Mouse (Mus musculus) intestine, embryonic 15.5 days (tissue): ENCODE measurements at regions not wholly inside any gene's neighbourhood (a gene's known extent, or its start where the extent isn't known, plus 50 kb on each side); places are given as distances from the start of the nearest gene placed in this dataset.

Experiments used
- ATAC-seq: fragments of 200-750 bp; cut with Nextera tagmentation; 2 replicates; pipeline ENCODE4 v1.8.0; 2017; ENCODE audit warnings: moderate TSS enrichment, moderate library complexity
- H3K27ac ChIP-seq: fragments of 300-500 bp; sonication (generic); 2 replicates; pipeline ENCODE4 v1.5.1; 2015; ENCODE audit warnings: mild to moderate bottlenecking, inconsistent platforms
- H3K27me3 ChIP-seq: fragments of 300-500 bp; sonication (generic); replicated peaks from 2 replicates; pipeline ENCODE4 v1.6.1; 2015; ENCODE audit warnings: inconsistent platforms
- H3K36me3 ChIP-seq: fragments of 300-500 bp; sonication (generic); 2 replicates; pipeline ENCODE4 v1.6.1; 2015; ENCODE audit warnings: inconsistent platforms
- H3K4me1 ChIP-seq: fragments of 300-500 bp; sonication (generic); replicated peaks from 2 replicates; pipeline ENCODE4 v1.6.1; 2015; ENCODE audit warnings: inconsistent platforms
- H3K4me2 ChIP-seq: fragments of 300-500 bp; sonication (generic); replicated peaks from 2 replicates; pipeline ENCODE4 v1.6.1; 2015; ENCODE audit warnings: mild to moderate bottlenecking, inconsistent platforms
- H3K4me3 ChIP-seq: fragments of 300-500 bp; sonication (generic); replicated peaks from 2 replicates; pipeline ENCODE4 v1.5.1; 2015; ENCODE audit warnings: inconsistent platforms
- H3K9ac ChIP-seq: fragments of 300-500 bp; sonication (generic); 2 replicates; pipeline ENCODE4 v1.6.1; 2015; ENCODE audit warnings: inconsistent platforms
- H3K9me3 ChIP-seq: fragments of 300-500 bp; sonication (generic); 2 replicates; pipeline ENCODE4 v1.6.1; 2016; ENCODE audit warnings: inconsistent platforms
- WGBS: fragments of 180-500 bp; shearing (Covaris S2); methylation state at CpG from one replicate; pipeline ENCODE4 v1.1.7; 2015; 5-methylcytosine and 5-hydroxymethylcytosine counted together

DNA sequence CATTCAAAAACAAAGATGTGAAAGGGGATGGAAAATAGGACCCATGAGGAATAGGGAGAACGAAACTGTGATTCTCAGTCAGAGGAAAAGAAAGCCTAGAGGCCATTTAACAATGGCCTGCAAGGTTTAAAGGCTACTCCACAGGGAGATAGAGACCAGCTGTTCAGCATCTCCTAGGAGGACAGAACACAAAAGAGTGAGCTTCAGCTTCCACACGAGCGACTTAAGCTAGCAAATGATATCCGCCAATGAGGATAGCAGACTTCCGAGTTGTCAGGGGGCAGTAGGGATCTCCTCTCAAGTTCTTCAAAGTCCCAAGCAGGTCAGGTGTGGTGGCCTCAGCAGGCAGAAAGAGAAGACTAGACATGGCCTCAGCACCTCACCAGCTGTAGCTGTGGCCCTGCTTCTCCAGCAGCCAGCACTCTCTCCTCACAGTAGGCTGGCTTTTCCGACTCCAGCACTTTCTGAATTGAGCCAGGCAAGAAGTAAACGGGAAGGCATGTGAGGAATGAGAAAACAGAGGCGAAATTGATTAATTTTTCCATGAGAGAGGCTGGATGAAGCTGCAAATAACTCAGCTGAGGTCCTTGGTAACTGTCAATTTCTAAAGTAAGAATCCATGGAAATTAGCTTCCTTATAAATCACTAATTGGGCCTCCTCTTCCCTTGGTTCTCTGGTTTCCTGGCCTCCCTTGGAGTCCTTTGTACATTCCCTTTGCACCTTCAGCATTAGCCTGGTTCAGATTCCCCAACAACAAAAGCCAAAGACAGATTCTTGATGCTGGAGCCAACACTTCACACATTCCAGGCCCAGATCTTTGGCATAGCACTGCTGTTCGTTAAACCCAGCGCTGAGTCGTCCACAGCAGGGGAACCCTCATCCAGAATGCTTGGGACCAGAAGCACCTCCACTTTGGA, 115.7 kb downstream of the H2al2a start:
- Histone ChIP-seq H3K9me3 (no peaks in the 10 kb centered on the region), H3K4me3 (no peak overlapping the region), H3K36me3 (no peaks in the 10 kb centered on the region), H3K27ac (no peak overlapping the region), H3K4me1 (no peaks in the 10 kb centered on the region), H3K9ac (no peak overlapping the region), H3K4me2 (no peak overlapping the region), H3K27me3 (no peaks in the 10 kb centered on the region)
- ATAC-seq, result no peak
- WGBS, result 60% methylated on average over 11 of the region's 11 CpGs

DNA sequence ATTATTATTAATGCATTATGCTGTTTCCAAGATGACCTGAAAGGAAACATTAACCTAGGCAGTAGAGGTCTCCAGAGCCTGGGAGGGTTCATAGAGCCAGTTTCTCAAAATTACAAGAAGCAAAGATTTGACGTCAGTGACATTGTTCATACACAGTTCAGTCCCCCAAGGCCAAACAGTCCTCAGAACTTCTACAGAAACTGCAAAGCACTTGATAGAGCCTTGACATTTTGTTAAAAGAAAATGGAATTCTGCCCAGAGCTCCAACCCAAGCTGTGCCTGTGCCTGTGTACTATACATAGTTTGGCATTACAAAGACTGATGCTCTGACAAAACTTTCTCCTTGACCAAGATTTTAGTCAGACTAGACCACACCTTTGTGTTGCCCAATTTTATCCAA, 118.9 kb downstream of the H2al2a start:
- H3K27ac ChIP-seq, result no peak overlapping the region
- no peaks in the 10 kb centered on the region for H3K36me3 ChIP-seq
- WGBS, result 83% methylated on average over 1 of the region's 1 CpGs
- H3K9me3 ChIP-seq, result no peaks in the 10 kb centered on the region
- no peak for ATAC-seq
- H3K4me2 ChIP-seq, result no peak overlapping the region
- no peak overlapping the region for H3K4me3 ChIP-seq
- no peaks in the 10 kb centered on the region for H3K4me1 ChIP-seq
- no peak overlapping the region for H3K9ac ChIP-seq
- H3K27me3 ChIP-seq, result no peaks in the 10 kb centered on the region

DNA sequence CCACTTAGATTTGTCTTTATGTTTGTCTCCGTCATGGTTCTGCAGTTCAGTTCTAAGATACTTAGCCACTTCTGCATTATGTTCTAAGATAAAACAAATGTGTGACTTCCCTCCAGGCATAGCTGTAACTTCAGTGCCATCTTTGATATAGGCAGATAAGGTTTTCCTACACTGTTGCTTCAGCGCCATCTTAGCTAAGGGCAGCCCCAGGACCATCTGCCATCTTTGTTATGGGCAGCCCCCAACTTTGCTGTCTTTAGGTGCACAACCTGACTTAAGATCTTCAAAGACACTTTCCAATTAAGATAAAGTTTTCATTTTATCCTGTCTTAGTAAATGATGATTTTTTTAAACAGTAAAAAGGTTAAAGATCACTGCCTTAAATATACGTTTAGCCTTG, 119.8 kb downstream of the H2al2a start:
- H3K4me1 ChIP-seq, result no peaks in the 10 kb centered on the region
- WGBS, result 87% methylated on average over 3 of the region's 3 CpGs
- H3K9ac ChIP-seq, result no peak overlapping the region
- H3K27me3 ChIP-seq, result no peaks in the 10 kb centered on the region
- no peak overlapping the region for H3K4me2 ChIP-seq
- H3K9me3 ChIP-seq, result no peaks in the 10 kb centered on the region
- H3K27ac ChIP-seq, result no peak overlapping the region
- H3K36me3 ChIP-seq, result no peaks in the 10 kb centered on the region
- ATAC-seq, result no peak
- no peak overlapping the region for H3K4me3 ChIP-seq

DNA sequence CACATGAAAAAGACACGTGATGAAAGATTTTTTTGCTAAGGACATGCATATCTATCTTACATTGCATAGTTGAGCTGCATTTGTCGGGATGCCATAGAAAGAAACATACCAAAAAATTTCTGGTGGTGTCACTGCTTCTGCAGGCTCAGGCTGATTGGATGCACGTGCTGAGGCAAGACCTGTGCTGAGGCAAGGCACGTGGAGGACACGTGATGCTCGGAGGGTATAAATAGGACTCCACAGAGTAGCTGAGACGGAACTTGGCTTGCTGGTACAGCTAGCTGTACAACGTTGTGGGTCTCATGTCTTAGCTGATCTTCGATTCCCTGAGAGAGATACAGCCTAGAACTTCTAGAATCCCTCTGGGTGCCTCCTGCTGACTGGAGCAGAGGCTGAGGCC, 120.6 kb downstream of the H2al2a start:
- Histone ChIP-seq H3K4me2 (no peak overlapping the region), H3K36me3 (no peaks in the 10 kb centered on the region), H3K4me3 (no peak overlapping the region), H3K9ac (no peak overlapping the region), H3K9me3 (no peaks in the 10 kb centered on the region), H3K27ac (no peak overlapping the region), H3K4me1 (0 out of 2 replicates have a peak, but pooled peaks cover under 1% of the 10 kb centered on the region), H3K27me3 (no peaks in the 10 kb centered on the region)
- 84% methylated on average over 9 of the region's 9 CpGs for WGBS
- no peak for ATAC-seq

DNA sequence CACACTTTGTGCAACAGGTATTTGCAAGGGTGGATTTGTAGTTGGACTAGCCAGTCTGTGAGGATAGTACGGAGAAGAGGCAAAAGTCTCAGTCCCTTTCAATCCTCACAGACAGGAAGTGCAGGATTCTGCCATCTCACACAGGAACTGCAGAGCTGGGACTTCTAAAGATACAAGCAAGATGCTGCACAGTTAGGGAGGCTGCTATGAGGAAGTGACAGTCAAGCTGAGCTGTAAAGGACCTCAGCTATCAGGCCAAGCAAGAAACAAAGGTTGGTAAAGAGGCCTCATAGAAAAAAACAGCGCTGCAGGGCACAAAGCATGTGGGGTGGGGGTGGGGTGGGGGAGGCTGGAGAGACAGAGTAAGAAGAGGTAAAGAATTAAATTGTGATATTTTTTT, 126.2 kb downstream of the H2al2a start:
- Histone ChIP-seq H3K9me3 (no peaks in the 10 kb centered on the region), H3K9ac (no peak overlapping the region), H3K4me1 (peaks cover 5% of the 10 kb centered on the region; the same call in 1 of the 2 replicates), H3K4me3 (no peak overlapping the region), H3K36me3 (no peaks in the 10 kb centered on the region), H3K4me2 (no peak overlapping the region), H3K27me3 (no peaks in the 10 kb centered on the region), H3K27ac (no peak overlapping the region)
- ATAC-seq, result peak; percentile 44; the same call in 1 of the 2 replicates
- WGBS, result 53% methylated on average over 2 of the region's 2 CpGs

DNA sequence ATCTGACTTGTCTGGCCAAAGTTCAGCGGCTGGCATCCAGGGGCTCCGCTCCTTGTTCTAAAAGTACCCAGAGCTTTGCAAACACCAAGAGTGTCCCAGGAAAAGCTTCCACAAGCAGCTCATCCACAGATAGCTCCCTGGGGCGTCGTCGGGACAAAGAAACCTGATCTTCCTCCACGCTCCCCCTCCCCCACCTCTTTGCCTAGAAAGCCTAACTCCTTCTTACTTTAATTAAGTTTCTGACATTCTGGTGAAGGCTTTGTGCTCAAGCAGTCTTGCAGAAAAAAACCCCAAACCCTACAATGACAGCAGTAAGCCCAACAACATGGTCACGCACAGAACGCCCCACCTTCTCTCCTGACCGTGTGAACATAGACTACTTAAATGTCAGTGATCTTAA, 128.6 kb downstream of the H2al2a start:
- Histone ChIP-seq H3K4me2 (no peak overlapping the region), H3K27me3 (no peaks in the 10 kb centered on the region), H3K9ac (no peak overlapping the region), H3K9me3 (no peaks in the 10 kb centered on the region), H3K36me3 (no peaks in the 10 kb centered on the region), H3K27ac (no peak overlapping the region), H3K4me1 (peaks cover 5% of the 10 kb centered on the region; the same call in 1 of the 2 replicates), H3K4me3 (no peak overlapping the region)
- no peak for ATAC-seq
- 30% methylated on average over 9 of the region's 9 CpGs for WGBS

DNA sequence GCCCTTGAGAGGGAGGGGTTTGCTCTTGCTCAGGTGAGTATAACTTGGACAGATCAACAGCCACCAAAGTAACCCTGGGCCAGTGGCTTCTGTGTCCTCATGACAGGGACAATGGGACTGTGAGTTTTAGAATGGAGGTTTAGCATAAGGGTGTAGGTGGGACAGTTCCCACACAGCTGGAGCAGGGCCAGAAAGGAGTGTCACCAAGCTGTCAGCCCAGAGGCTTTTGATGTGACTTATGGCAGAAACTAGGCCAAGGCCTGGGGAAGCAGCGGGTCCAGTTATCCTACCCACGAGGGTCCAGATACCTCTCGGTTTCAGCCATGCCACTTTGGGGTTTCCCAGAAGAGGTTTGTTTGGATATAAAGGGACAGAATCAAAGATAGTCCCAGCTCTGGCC, 129.4 kb downstream of the H2al2a start:
- H3K4me1 ChIP-seq, result peaks cover 5% of the 10 kb centered on the region; the same call in 1 of the 2 replicates
- no peak overlapping the region for H3K4me2 ChIP-seq
- no peaks in the 10 kb centered on the region for H3K9me3 ChIP-seq
- WGBS, result 67% methylated on average over 3 of the region's 3 CpGs
- no peak overlapping the region for H3K4me3 ChIP-seq
- H3K36me3 ChIP-seq, result no peaks in the 10 kb centered on the region
- ATAC-seq, result no peak
- no peak overlapping the region for H3K9ac ChIP-seq
- H3K27ac ChIP-seq, result no peak overlapping the region
- H3K27me3 ChIP-seq, result no peaks in the 10 kb centered on the region

DNA sequence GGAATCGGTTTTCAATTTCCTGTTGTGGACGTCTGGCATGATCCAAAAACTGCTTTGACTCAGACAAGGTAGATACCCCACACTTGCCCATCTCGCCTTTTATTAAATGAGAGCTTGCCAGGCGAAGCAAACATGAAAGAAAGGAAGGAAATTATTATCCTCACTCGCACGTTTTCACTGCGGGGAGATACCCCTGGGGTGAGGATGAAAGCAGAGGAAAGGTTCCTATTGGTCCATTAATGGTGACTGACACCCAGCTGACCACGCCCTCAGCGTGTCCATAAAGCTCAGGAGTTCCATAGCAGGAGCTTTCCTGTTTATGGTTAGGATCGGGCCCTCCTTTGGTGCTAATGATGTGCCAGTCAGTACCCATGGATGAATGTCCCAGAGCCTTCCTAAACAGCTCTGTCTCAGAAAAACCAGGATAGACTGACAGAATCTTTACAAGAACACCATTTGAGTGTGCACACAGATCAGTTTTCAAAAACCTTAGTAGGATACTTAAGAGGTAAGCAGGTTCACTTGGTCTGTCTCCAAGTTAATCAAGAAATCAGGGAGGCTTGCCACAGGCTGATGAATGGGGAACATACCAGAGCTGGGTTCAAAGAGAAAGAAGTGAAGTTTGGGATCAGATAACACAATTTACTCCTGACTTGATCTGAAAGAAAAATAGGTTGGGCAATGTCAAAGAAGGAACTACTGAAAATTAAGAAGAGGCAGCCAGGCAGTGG, 130.7 kb upstream of the Nebl start:
- H3K36me3 ChIP-seq, result no peaks in the 10 kb centered on the region
- H3K9me3 ChIP-seq, result no peaks in the 10 kb centered on the region
- no peak overlapping the region for H3K27ac ChIP-seq
- H3K4me3 ChIP-seq, result no peak overlapping the region
- ATAC-seq, result no peak
- no peaks in the 10 kb centered on the region for H3K27me3 ChIP-seq
- no peaks in the 10 kb centered on the region for H3K4me1 ChIP-seq
- 26% methylated on average over 10 of the region's 10 CpGs for WGBS
- no peak overlapping the region for H3K4me2 ChIP-seq
- H3K9ac ChIP-seq, result no peak overlapping the region

DNA sequence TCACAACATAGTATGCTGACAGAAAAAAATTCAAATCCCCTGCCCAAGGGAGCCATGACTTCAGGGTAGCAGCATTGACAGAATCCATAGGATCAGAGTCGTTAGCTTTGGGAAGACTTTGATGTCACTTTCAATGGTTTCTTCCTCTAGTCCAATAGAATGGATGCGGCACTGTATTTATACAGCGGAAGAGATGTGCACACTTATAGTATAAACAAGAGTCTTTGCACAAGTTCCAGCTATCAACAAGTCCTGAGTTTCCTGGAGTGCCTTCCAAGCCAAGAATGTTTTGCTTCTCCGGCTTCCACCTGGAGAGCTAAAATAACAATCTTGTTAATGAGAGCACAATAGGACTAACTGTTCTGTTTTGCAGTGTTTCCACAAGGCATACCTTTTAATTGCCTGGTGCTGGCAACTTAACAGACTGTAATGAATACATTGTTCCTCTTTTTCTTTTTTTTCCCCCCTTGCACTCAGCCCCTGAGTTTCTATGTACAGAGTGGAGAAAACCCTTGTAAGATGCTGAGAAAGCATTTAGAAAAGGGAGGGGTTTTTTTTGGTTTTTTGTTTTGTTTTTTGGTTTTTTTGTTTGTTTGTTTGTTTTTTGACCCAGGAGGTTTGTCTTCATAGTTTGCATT, 129.8 kb upstream of the Nebl start:
- 38% methylated on average over 4 of the region's 4 CpGs for WGBS
- ATAC-seq, result no peak
- Histone ChIP-seq H3K4me2 (no peak overlapping the region), H3K36me3 (no peaks in the 10 kb centered on the region), H3K9me3 (no peaks in the 10 kb centered on the region), H3K4me1 (no peaks in the 10 kb centered on the region), H3K27ac (no peak overlapping the region), H3K4me3 (no peak overlapping the region), H3K9ac (no peak overlapping the region), H3K27me3 (no peaks in the 10 kb centered on the region)

DNA sequence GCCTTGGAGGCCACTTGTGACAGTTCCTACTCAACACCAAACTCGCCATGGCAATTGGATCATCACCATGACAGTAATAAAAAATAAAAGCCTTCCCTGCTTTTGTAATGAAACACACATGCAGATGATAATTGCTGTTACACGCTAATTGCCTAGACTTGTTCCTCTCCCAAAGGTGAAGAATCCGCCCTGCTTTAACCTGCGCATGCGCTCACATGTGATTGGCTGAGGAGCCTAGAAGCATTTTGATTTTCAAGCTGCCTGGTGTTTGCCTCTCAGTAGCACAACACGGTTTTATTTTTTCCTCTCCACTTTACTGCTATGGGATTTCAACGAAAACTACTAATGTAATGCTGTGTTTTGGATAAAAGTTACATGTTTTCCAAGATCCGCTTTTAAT, 128.0 kb upstream of the Nebl start:
- no peak overlapping the region for H3K4me2 ChIP-seq
- no peak overlapping the region for H3K27ac ChIP-seq
- 94% methylated on average over 8 of the region's 8 CpGs for WGBS
- H3K9ac ChIP-seq, result no peak overlapping the region
- H3K9me3 ChIP-seq, result no peaks in the 10 kb centered on the region
- H3K4me3 ChIP-seq, result no peak overlapping the region
- no peaks in the 10 kb centered on the region for H3K27me3 ChIP-seq
- H3K4me1 ChIP-seq, result no peaks in the 10 kb centered on the region
- H3K36me3 ChIP-seq, result no peaks in the 10 kb centered on the region
- no peak for ATAC-seq

DNA sequence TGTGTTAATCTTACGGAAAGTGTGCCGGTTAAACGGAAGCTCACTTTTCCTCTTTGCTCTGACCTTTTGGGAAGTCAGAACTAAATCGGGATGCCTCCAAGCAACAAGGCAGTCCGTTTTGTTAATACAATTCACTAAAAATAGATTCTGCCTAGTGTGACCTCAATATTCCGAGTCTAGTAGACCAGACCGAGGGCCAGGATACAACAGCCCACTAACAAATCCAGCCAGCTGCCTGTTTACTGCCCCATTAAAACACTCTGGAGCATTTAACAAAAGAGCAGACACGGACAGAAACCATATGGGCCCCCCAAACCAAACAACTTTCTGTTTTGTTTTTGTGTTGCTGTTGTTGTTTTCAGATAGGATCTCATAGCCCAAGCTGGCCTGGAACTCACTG, 127.1 kb upstream of the Nebl start:
- Histone ChIP-seq H3K4me3 (no peak overlapping the region), H3K27me3 (no peaks in the 10 kb centered on the region), H3K4me1 (no peaks in the 10 kb centered on the region), H3K9me3 (no peaks in the 10 kb centered on the region), H3K27ac (no peak overlapping the region), H3K36me3 (no peaks in the 10 kb centered on the region), H3K4me2 (no peak overlapping the region), H3K9ac (no peak overlapping the region)
- 51% methylated on average over 8 of the region's 8 CpGs for WGBS
- no peak for ATAC-seq

DNA sequence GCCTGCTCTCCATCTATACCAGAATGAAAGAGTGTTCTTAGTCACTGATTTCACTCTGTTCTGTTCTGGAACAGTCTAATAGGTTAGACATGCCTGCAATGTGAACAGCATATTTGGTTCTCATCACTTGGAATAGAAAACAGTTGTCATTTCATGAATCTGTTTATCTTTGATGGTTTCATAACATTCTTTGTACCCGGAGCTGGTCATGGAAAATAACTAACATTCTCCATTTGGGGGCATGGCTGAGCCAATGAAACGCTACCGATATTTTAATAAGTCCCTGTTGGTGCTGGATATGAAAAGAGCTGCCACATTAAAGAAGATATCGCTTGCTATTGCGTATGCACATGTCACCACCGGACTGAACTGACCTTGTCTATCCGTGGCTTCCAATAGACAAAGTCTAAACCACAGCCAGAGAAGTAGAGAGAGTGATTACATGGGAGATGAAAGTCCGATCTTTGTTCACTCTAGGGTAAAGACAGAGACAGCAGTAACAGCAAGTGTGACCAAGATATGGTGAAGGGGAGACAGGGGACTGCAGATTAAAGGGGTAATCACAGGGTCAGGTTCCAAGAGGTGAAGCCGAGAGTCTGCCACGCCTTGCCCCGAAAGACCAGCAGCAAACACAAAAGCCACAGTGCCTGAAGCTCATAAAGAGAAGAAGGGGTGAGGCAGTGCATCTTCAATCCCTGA, 124.5 kb upstream of the Nebl start:
- H3K9ac ChIP-seq, result no peak overlapping the region
- WGBS, result 76% methylated on average over 11 of the region's 11 CpGs
- H3K4me3 ChIP-seq, result no peak overlapping the region
- no peaks in the 10 kb centered on the region for H3K27me3 ChIP-seq
- H3K4me2 ChIP-seq, result no peak overlapping the region
- H3K9me3 ChIP-seq, result no peaks in the 10 kb centered on the region
- ATAC-seq, result no peak
- no peak overlapping the region for H3K27ac ChIP-seq
- H3K36me3 ChIP-seq, result no peaks in the 10 kb centered on the region
- 0 out of 2 replicates have a peak, but pooled peaks cover 3% of the 10 kb centered on the region for H3K4me1 ChIP-seq
